Mouse (Mus musculus): ENCODE results near the gene Vmn2r115.
"Not testable (repeated sequence)": the region's sequence is repeated elsewhere in the genome, so short reads cannot be mapped to it uniquely, and the experiment has no call there.

Vmn2r115 gene

GRCm38 (mm10) chr17:23343441-23343840 is at the start of gene Vmn2r115:
Vmn2r115 (plus strand) TSS chr17:23343741.
- not testable (repeated sequence) for DNase-seq

- not testable (repeated sequence) for DNase-seq
Measured at GRCm38 (mm10) chr17:23312437-23312836, 31.1 kb upstream of the Vmn2r115 start, which contains the start of gene Vmn2r114. Vmn2r114 (minus strand) TSS chr17:23312537.

GRCm38 (mm10) chr17:23330657-23331056 is 12.9 kb upstream of the Vmn2r115 start:
- DNase-seq: no peak

DNA sequence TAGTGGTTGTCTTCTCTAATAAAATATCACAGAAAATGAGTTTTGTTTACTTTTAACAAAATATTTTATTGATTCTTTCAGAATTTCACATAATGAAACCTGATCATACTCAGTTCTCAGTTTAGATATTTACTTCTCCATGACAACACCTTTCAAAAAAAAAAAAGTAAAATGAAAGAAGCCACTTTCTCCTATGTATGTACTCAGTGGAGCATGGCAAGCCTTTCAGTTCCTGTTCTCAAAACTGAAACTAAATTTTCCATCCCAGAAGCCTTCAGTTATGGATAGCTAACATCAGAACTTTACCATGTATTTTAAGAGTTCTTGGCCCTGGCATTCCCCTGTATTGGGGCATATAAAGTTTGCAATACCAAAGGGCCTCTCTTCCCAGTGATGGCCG is 8.1 kb downstream of the Vmn2r115 start:
- DNase-seq: no peak

DNA sequence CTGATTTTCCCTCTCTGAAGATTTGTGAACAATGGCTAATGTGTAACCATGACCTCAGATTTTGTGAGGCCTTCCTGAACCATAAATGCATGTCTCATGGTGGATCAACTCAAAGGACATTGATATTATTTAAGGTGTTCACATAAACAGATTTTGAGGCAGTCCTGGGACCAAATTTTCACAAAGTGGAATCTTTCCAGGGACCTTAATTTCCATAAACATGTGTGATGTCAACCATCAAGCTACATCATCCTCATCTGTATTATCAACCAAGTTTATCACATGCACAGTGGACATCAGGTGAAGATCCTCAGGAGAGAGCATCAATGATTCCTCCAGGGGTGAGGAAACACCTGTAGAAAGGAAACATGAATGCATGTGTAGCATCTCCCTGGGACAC is 40.8 kb downstream of the Vmn2r115 start, which contains the start of gene Vmn2r116:
TSS of gene Vmn2r116 (plus strand) at position 301 of the 400 bp plus-strand sequence.
- not testable (repeated sequence) for DNase-seq

All from lung, postnatal 4 days (tissue).